Mouse (Mus musculus): Measurements from ENCODE around the gene Ciapin1. TPM values are rescaled to one million over a fixed set of nuclear protein-coding genes. Genes with fewer than 3 reads are reported as not detected.

Gene Ciapin1
- polyA plus RNA-seq, 1 experiment from 2014 or later: 72.2 TPM

- H3K9ac ChIP-seq (ENCODE audit: low read depth, low read length): no peak overlapping the region
- peaks cover 21% of the 10 kb centered on the region for H3K4me1 ChIP-seq (ENCODE audit: control insufficient read depth, insufficient read depth, low read length)
- H3K9me3 ChIP-seq (ENCODE audit: control insufficient read depth, low read length): no peaks in the 10 kb centered on the region
- no peak for ATAC-seq (ENCODE audit: low read depth)
- H3K27me3 ChIP-seq (replicated peaks; ENCODE audit: control insufficient read depth, insufficient read depth, low read length): peaks cover 21% of the 10 kb centered on the region
- no peak overlapping the region; the same call in 1 of the 2 replicates for H3K4me3 ChIP-seq (ENCODE audit: low read depth, low read length)
- DNase-seq (ENCODE audit: low spot score): peak; percentile 68
- WGBS: 14% methylated on average over 12 of the region's 12 CpGs
- H3K36me3 ChIP-seq (ENCODE audit: control insufficient read depth, insufficient read depth, low read length): no peaks in the 10 kb centered on the region
- H3K4me2 ChIP-seq (ENCODE audit: low read depth, low read length): peak overlapping the region; percentile 14; the same call in 1 of the 2 replicates
- H3K27ac ChIP-seq (replicated peaks; ENCODE audit: low read depth, low read length): no peak overlapping the region
Measured at GRCm38 (mm10) chr8:94773700-94774171, 64.4 kb downstream of the Ciapin1 start.

- no peak for ATAC-seq (ENCODE audit: low read depth)
- no peak overlapping the region for H3K9ac ChIP-seq (ENCODE audit: low read depth, low read length)
- WGBS: 54% methylated on average over 6 of the region's 6 CpGs
- H3K4me2 ChIP-seq (ENCODE audit: low read depth, low read length): peak overlapping the region; percentile 66
- no peaks in the 10 kb centered on the region for H3K9me3 ChIP-seq (ENCODE audit: control insufficient read depth, low read length)
- peaks cover 15% of the 10 kb centered on the region for H3K4me1 ChIP-seq (ENCODE audit: control insufficient read depth, insufficient read depth, low read length)
- H3K27ac ChIP-seq (replicated peaks; ENCODE audit: low read depth, low read length): no peak overlapping the region
- peaks cover 21% of the 10 kb centered on the region for H3K27me3 ChIP-seq (replicated peaks; ENCODE audit: control insufficient read depth, insufficient read depth, low read length)
- H3K4me3 ChIP-seq (ENCODE audit: low read depth, low read length): peak overlapping the region; percentile 45
- H3K36me3 ChIP-seq (ENCODE audit: control insufficient read depth, insufficient read depth, low read length): no peaks in the 10 kb centered on the region
- no peak for DNase-seq (ENCODE audit: low spot score)
Measured at GRCm38 (mm10) chr8:94773048-94773447, 65.1 kb downstream of the Ciapin1 start.

- peaks cover 24% of the 10 kb centered on the region for H3K27me3 ChIP-seq (replicated peaks; ENCODE audit: control insufficient read depth, insufficient read depth, low read length)
- H3K4me1 ChIP-seq (ENCODE audit: control insufficient read depth, insufficient read depth, low read length): peaks cover 11% of the 10 kb centered on the region
- H3K4me2 ChIP-seq (ENCODE audit: low read depth, low read length): peak within 1 kb of the TSS; percentile 66
- ATAC-seq (ENCODE audit: low read depth) (peak; percentile 85), DNase-seq (ENCODE audit: low spot score) (peak; percentile 90)
- H3K9me3 ChIP-seq (ENCODE audit: control insufficient read depth, low read length): no peaks in the 10 kb centered on the region
- H3K4me3 ChIP-seq (ENCODE audit: low read depth, low read length): peak within 1 kb of the TSS; percentile 45
- no peaks in the 10 kb centered on the region for H3K36me3 ChIP-seq (ENCODE audit: control insufficient read depth, insufficient read depth, low read length)
- under 1% methylated on average over 29 of the region's 38 CpGs for WGBS
- peak within 1 kb of the TSS; percentile 58 for H3K27ac ChIP-seq (replicated peaks; ENCODE audit: low read depth, low read length)
- peak within 1 kb of the TSS; percentile 62 for H3K9ac ChIP-seq (ENCODE audit: low read depth, low read length)
Measured at GRCm38 (mm10) chr8:94771941-94772670, 66.1 kb downstream of the Ciapin1 start, which contains the start of gene Cx3cl1. Gene Cx3cl1 (plus strand): TSS chr8:94772009.

GRCm38 (mm10) chr8:94770945-94771344, 67.2 kb downstream of the Ciapin1 start:
- DNase-seq (ENCODE audit: low spot score) (peak; percentile 90), ATAC-seq (ENCODE audit: low read depth) (peak; percentile 53; the same call in 1 of the 2 replicates)
- no peaks in the 10 kb centered on the region for H3K36me3 ChIP-seq (ENCODE audit: control insufficient read depth, insufficient read depth, low read length)
- peak overlapping the region; percentile 58 for H3K27ac ChIP-seq (replicated peaks; ENCODE audit: low read depth, low read length)
- 43% methylated on average over 6 of the region's 6 CpGs for WGBS
- peaks cover 11% of the 10 kb centered on the region for H3K4me1 ChIP-seq (ENCODE audit: control insufficient read depth, insufficient read depth, low read length)
- H3K4me3 ChIP-seq (ENCODE audit: low read depth, low read length): no peak overlapping the region
- H3K9me3 ChIP-seq (ENCODE audit: control insufficient read depth, low read length): no peaks in the 10 kb centered on the region
- no peak overlapping the region for H3K4me2 ChIP-seq (ENCODE audit: low read depth, low read length)
- no peak overlapping the region for H3K9ac ChIP-seq (ENCODE audit: low read depth, low read length)
- peaks cover 24% of the 10 kb centered on the region for H3K27me3 ChIP-seq (replicated peaks; ENCODE audit: control insufficient read depth, insufficient read depth, low read length)

Other genes with a start within 250 kb of the Ciapin1 start
- 33.6 and 36.0 TPM in 2 replicates for gene Rspry1, start 236.4 kb downstream of the Ciapin1 start, polyA plus RNA-seq (2014; fragmentation: Nextera tagmentation; extraction: Ambion mirVana)
- 48.7 and 56.0 TPM in 2 replicates for gene Fam192a, start 236.4 kb downstream of the Ciapin1 start, polyA plus RNA-seq (2014; fragmentation: Nextera tagmentation; extraction: Ambion mirVana)
- gene Arl2bp, start 171.8 kb downstream of the Ciapin1 start, polyA plus RNA-seq (2014; fragmentation: Nextera tagmentation; extraction: Ambion mirVana): 54.5 and 59.0 TPM in 2 replicates
- 4.6 and 8.1 TPM in 2 replicates for gene Pllp, start 142.1 kb downstream of the Ciapin1 start, polyA plus RNA-seq (2014; fragmentation: Nextera tagmentation; extraction: Ambion mirVana)
- gene Ccl22, start 92.8 kb downstream of the Ciapin1 start, polyA plus RNA-seq (2014; fragmentation: Nextera tagmentation; extraction: Ambion mirVana): not detected in 2 replicates
- 7.9 and 8.3 TPM in 2 replicates for gene Cx3cl1, start 66.3 kb downstream of the Ciapin1 start, polyA plus RNA-seq (2014; fragmentation: Nextera tagmentation; extraction: Ambion mirVana)
- 0.60 and 0.63 TPM in 2 replicates for gene Ccl17, start 27.9 kb downstream of the Ciapin1 start, polyA plus RNA-seq (2014; fragmentation: Nextera tagmentation; extraction: Ambion mirVana)
- 73.8 and 77.9 TPM in 2 replicates for gene Coq9, start within 50 bp of the Ciapin1 start, polyA plus RNA-seq (2014; fragmentation: Nextera tagmentation; extraction: Ambion mirVana)
- 121 and 129 TPM in 2 replicates for gene Polr2c, start 19.1 kb upstream of the Ciapin1 start, polyA plus RNA-seq (2014; fragmentation: Nextera tagmentation; extraction: Ambion mirVana)
- 30.6 and 31.6 TPM in 2 replicates for gene Dok4, start 38.0 kb upstream of the Ciapin1 start, polyA plus RNA-seq (2014; fragmentation: Nextera tagmentation; extraction: Ambion mirVana)
- gene Ccdc102a, start 79.7 kb upstream of the Ciapin1 start, polyA plus RNA-seq (2014; fragmentation: Nextera tagmentation; extraction: Ambion mirVana): 38.5 and 49.5 TPM in 2 replicates
- gene Adgrg5, start 85.3 kb upstream of the Ciapin1 start, polyA plus RNA-seq (2014; fragmentation: Nextera tagmentation; extraction: Ambion mirVana): 0.21 TPM in 2 replicates
- gene Adgrg1, start 136.4 kb upstream of the Ciapin1 start, polyA plus RNA-seq (2014; fragmentation: Nextera tagmentation; extraction: Ambion mirVana): 16.3 and 18.8 TPM in 2 replicates
- 3.3 and 3.6 TPM in 2 replicates for gene Adgrg3, start 179.3 kb upstream of the Ciapin1 start, polyA plus RNA-seq (2014; fragmentation: Nextera tagmentation; extraction: Ambion mirVana)
- 0.47 and 0.60 TPM in 2 replicates for gene Drc7, start 216.7 kb upstream of the Ciapin1 start, polyA plus RNA-seq (2014; fragmentation: Nextera tagmentation; extraction: Ambion mirVana)
- 18.6 and 20.8 TPM in 2 replicates for gene Katnb1, start 242.8 kb upstream of the Ciapin1 start, polyA plus RNA-seq (2014; fragmentation: Nextera tagmentation; extraction: Ambion mirVana)

All from embryonic facial prominence, embryonic 14.5 days (tissue).